ENCODE assay signal across 8 mouse cellular contexts in genomic region chr17:75004820-75005219, GRCm38 (mm10). TPM values are rescaled to one million over a fixed set of nuclear protein-coding genes. Genes with fewer than 3 reads are reported as not detected.
DNase-seq lines count a peak whose midpoint lies in the region; ATAC-seq and TF ChIP-seq lines count a peak whose summit lies in the region.

No protein-coding gene starts in this region.

- H3K79me2 ChIP-seq in liver, adult 2 months (ENCODE audit: control insufficient read depth, insufficient read depth, low read length), result no peaks in the 10 kb centered on the region
- no peaks in the 10 kb centered on the region for H3K79me2 ChIP-seq in myocyte (ENCODE audit: control insufficient read depth, insufficient read depth)

- peak; percentile 78 for TF ChIP-seq CTCF in liver, adult 2 months (IDR thresholded peaks at IDR 0.05; ENCODE audit: low read depth, low read length)

- H3K36me3 ChIP-seq in embryonic facial prominence, embryonic 11.5 days (replicated peaks; ENCODE audit: control insufficient read depth, insufficient read depth, low read depth, low read length), result no peaks in the 10 kb centered on the region
- no peaks in the 10 kb centered on the region for H3K36me3 ChIP-seq in liver, adult 2 months (ENCODE audit: control insufficient read depth, insufficient read depth, low read length)
- no peaks in the 10 kb centered on the region for H3K36me3 ChIP-seq in myocyte (ENCODE audit: control insufficient read depth, insufficient read depth)
- H3K36me3 ChIP-seq in splenic B cell, adult 2 months (ENCODE audit: control insufficient read depth, insufficient read depth, low read length, poor library complexity, severe bottlenecking), result no peaks in the 10 kb centered on the region

- H3ac ChIP-seq in myocyte (ENCODE audit: control insufficient read depth, insufficient read length), result no peak overlapping the region

- no peaks in the 10 kb centered on the region for H3K27me3 ChIP-seq in embryonic facial prominence, embryonic 11.5 days (ENCODE audit: control insufficient read depth, insufficient read depth, low read length)
- peaks cover 7% of the 10 kb centered on the region; the same call in 1 of the 2 replicates for H3K27me3 ChIP-seq in liver, adult 2 months (ENCODE audit: control insufficient read depth, insufficient read depth, low read length)
- H3K27me3 ChIP-seq in myocyte (ENCODE audit: control insufficient read depth, insufficient read depth, insufficient read length), result no peaks in the 10 kb centered on the region
- H3K27me3 ChIP-seq in splenic B cell, adult 2 months (ENCODE audit: control insufficient read depth, insufficient read depth, low read length, poor library complexity, severe bottlenecking), result peaks cover 4% of the 10 kb centered on the region; the same call in 1 of the 2 replicates

- TF ChIP-seq POLR2A in liver, adult 2 months (IDR thresholded peaks at IDR 0.05; ENCODE audit: extremely low read depth, insufficient read depth, low read length), result no peak
- TF ChIP-seq POLR2A in myocyte (IDR thresholded peaks at IDR 0.05; ENCODE audit: insufficient read length, low read depth), result no peak

- no peak for ATAC-seq in CD4-positive, CD25-positive, alpha-beta regulatory T cell, adult 4 months
- ATAC-seq in embryonic facial prominence, embryonic 11.5 days (replicated peaks; ENCODE audit: insufficient number of reproducible peaks, low FRiP score, low TSS enrichment, low read depth), result peak; percentile 85

- peak overlapping the region; percentile 87 for H3K4me3 ChIP-seq in embryonic facial prominence, embryonic 11.5 days (ENCODE audit: low read depth, low read length)
- peak overlapping the region; percentile 57; the same call in 1 of the 2 replicates for H3K4me3 ChIP-seq in liver, adult 2 months (ENCODE audit: insufficient read depth, low read depth, low read length)
- H3K4me3 ChIP-seq in myocyte, result peak overlapping the region; percentile 30

- no peaks in the 10 kb centered on the region for H3K9me3 ChIP-seq in embryonic facial prominence, embryonic 11.5 days (replicated peaks; ENCODE audit: control insufficient read depth, low read length)

- H3K9ac ChIP-seq in embryonic facial prominence, embryonic 11.5 days (replicated peaks; ENCODE audit: low read length), result peak overlapping the region; percentile 88
- H3K9ac ChIP-seq in liver, adult 2 months (ENCODE audit: low read depth, low read length), result 0 out of 2 replicates have a peak overlapping the region, but pooled peaks have one; percentile 10

- H3K27ac ChIP-seq in embryonic facial prominence, embryonic 11.5 days (replicated peaks; ENCODE audit: low read depth, low read length), result peak overlapping the region; percentile 85; the same call in 1 of the 2 replicates
- H3K27ac ChIP-seq in liver, adult 2 months (replicated peaks; ENCODE audit: insufficient read depth, low read depth, low read length), result no peak overlapping the region

- WGBS in embryonic facial prominence, embryonic 11.5 days, result under 1% methylated on average over 11 of the region's 11 CpGs
- 2% methylated on average over 11 of the region's 11 CpGs for WGBS in liver, adult 2 months

- H3K4me1 ChIP-seq in embryonic facial prominence, embryonic 11.5 days (ENCODE audit: control insufficient read depth, insufficient read depth, low read length), result no peaks in the 10 kb centered on the region; the same call in 1 of the 2 replicates
- H3K4me1 ChIP-seq in liver, adult 2 months (ENCODE audit: control insufficient read depth, insufficient read depth, low read length), result no peaks in the 10 kb centered on the region

- DNase-seq in CD4-positive, CD25-positive, alpha-beta regulatory T cell, adult 2 months (ENCODE audit: low read depth, low spot score), result peak; percentile 48
- peak; percentile 94 for DNase-seq in embryonic facial prominence, embryonic 11.5 days (ENCODE audit: low spot score)
- DNase-seq in heart, adult 9 months (ENCODE audit: low spot score in 2 of 2), result peak; percentile 55 to 73
- peak; percentile 71 for DNase-seq in kidney, adult 9 months
- no peak for DNase-seq in liver, adult 2 months (ENCODE audit: extremely low read depth, low read depth, low spot score)
- peak; percentile 35 for DNase-seq in splenic B cell, adult 2 months (ENCODE audit: low read depth, low spot score)

- peak overlapping the region; percentile 89 for H3K4me2 ChIP-seq in embryonic facial prominence, embryonic 11.5 days (ENCODE audit: low read depth, low read length)
- peak overlapping the region; percentile 100 for H3K4me2 ChIP-seq in myocyte (ENCODE audit: low read depth)

TF ChIP-seq in myocyte, 11 proteins besides CTCF, POLR2A, EP300 and RAD21:
- no peak for TF ChIP-seq POLR2AphosphoS2 (IDR thresholded peaks at IDR 0.05; ENCODE audit: insufficient read length, low read depth)
- no peak for TF ChIP-seq E2F4 (IDR thresholded peaks at IDR 0.05; ENCODE audit: insufficient read depth)
- TF ChIP-seq MAX (IDR thresholded peaks at IDR 0.05; ENCODE audit: low read depth), result no peak
- no peak for TF ChIP-seq MYOG (IDR thresholded peaks at IDR 0.05; ENCODE audit: control insufficient read depth in 1 of 3, insufficient read depth in 1 of 3, insufficient read length in 2 of 3, low read depth in 2 of 3)
- no peak for TF ChIP-seq CEBPB (IDR thresholded peaks at IDR 0.05; ENCODE audit: insufficient read depth, poor library complexity, severe bottlenecking)
- TF ChIP-seq SRF (IDR thresholded peaks at IDR 0.05; ENCODE audit: control insufficient read depth, insufficient read length, low read depth), result no peak
- TF ChIP-seq MYOD1 (IDR thresholded peaks at IDR 0.05; ENCODE audit: control insufficient read depth in 1 of 3, insufficient read length in 2 of 3, low read depth in 2 of 3), result no peak
- TF ChIP-seq TCF12 (IDR thresholded peaks at IDR 0.05; ENCODE audit: insufficient read depth, poor library complexity, severe bottlenecking), result no peak
- no peak for TF ChIP-seq TCF3 (IDR thresholded peaks at IDR 0.05; ENCODE audit: insufficient read length, low read depth)
- no peak for TF ChIP-seq USF1 (IDR thresholded peaks at IDR 0.05; ENCODE audit: low read depth)
- TF ChIP-seq REST (IDR thresholded peaks at IDR 0.05; ENCODE audit: insufficient read depth, insufficient read length), result no peak

RNA-seq across cellular contexts. Expression of gene Ltbp1, which starts 0.5 kb away (rescaled TPM):
- polyA plus RNA-seq in CD4-positive, CD25-positive, alpha-beta regulatory T cell, adult 4 months (2017; shearing (Covaris generic)), result under 1 TPM in 1 of 2 experiments, not detected in 1; 0.20 TPM
- 14.2 and 16.8 TPM in 2 replicates for polyA plus RNA-seq in embryonic facial prominence, embryonic 11.5 days (2014; fragmentation: Nextera tagmentation; extraction: Ambion mirVana)
- total RNA-seq in liver, adult 2 months (2014; rRNA removed), result 1.5 and 1.8 TPM in 2 replicates
- 0.56 and 1.1 TPM in 2 replicates for polyA plus RNA-seq in liver, adult 2 months (2012; rRNA removed)
- polyA plus RNA-seq in myocyte (2012; fragmentation: generic; extraction: Trizol), result 19.4 TPM

Comparison
In these comparisons a context has a peak if more than half of its experiments do, and no peak if none do; other contexts are left out.
1. H3K4me3 ChIP-seq: peak in every context shown above with its lines; median percentile 87 in embryonic facial prominence, embryonic 11.5 days; 57 in liver, adult 2 months; 30 in myocyte.